Mouse (Mus musculus): ENCODE measurements around the gene Anapc10.
"Not testable (repeated sequence)": the region's sequence is repeated elsewhere in the genome, so short reads cannot be mapped to it uniquely, and the experiment has no call there.

GRCm38 (mm10) chr8:79794873-79795272 lies 83.3 kb downstream of the Anapc10 start:
- not testable (repeated sequence) for TF ChIP-seq CTCF (IDR thresholded peaks at IDR 0.05; ENCODE audit: insufficient read depth, low read length); POLR2A (IDR thresholded peaks at IDR 0.05; ENCODE audit: borderline replicate concordance, extremely low read depth, low read depth, low read length)
